Mouse (Mus musculus): ENCODE results near the gene H2afy. TPM values are rescaled to one million over a fixed set of nuclear protein-coding genes. Genes with fewer than 3 reads are reported as not detected.

Gene H2afy
- total and polyA plus RNA-seq, 3 experiments, result 148 to 162 (median 153) TPM

GRCm38 (mm10) chr13:56130544-56130943, 5.6 kb downstream of the H2afy start:
- TF ChIP-seq CHD1 (IDR thresholded peaks at IDR 0.05; ENCODE audit: low read depth, low read length), result no peak
- TF ChIP-seq EP300 (IDR thresholded peaks at IDR 0.05; ENCODE audit: low read length), result no peak
- TF ChIP-seq ZC3H11A (IDR thresholded peaks at IDR 0.05; ENCODE audit: low read depth, low read length), result no peak
- TF ChIP-seq TBP (conservative IDR thresholded peaks at IDR 0.05; ENCODE audit: low read depth, low read length), result no peak
- TF ChIP-seq UBTF (IDR thresholded peaks at IDR 0.05; ENCODE audit: low read depth, low read length), result no peak
- no peak for TF ChIP-seq ETS1 (conservative IDR thresholded peaks at IDR 0.05; ENCODE audit: low read depth, low read length)
- no peak for TF ChIP-seq NELFE (IDR thresholded peaks at IDR 0.05; ENCODE audit: low read depth, low read length)
- no peak for TF ChIP-seq MAX (IDR thresholded peaks at IDR 0.05; ENCODE audit: low read length)
- no peak for TF ChIP-seq ZMIZ1 (IDR thresholded peaks at IDR 0.05; ENCODE audit: low read depth, low read length)
- dilution Hi-C loops (cut with MboI; ENCODE audit: extremely low pct_ligation_motif_present, extremely low pct_unique_long_range_greater_than_20kb, low sequenced_read_pairs), result no loop called here

GRCm38 (mm10) chr13:56129578-56129977, 6.6 kb downstream of the H2afy start:
- Histone ChIP-seq H3K27me3 (replicated peaks) (no peaks in the 10 kb centered on the region), H3K4me2 (ENCODE audit: insufficient read depth, low read depth, poor library complexity, severe bottlenecking) (no peak overlapping the region), H3K4me3 (replicated peaks in 1 of 3; ENCODE audit: low read depth in 2 of 3, low read length in 2 of 3, poor library complexity in 1 of 3) (no peak overlapping the region), H3K36me3 (replicated peaks in 1 of 2; ENCODE audit: control insufficient read depth in 1 of 2, insufficient read depth in 1 of 2, low read length in 1 of 2) (peaks cover 38 to 74% of the 10 kb centered on the region in 2 experiments), H3K79me2 (replicated peaks; ENCODE audit: control insufficient read depth, extremely low read depth, insufficient read depth, poor library complexity, severe bottlenecking) (peaks cover 39% of the 10 kb centered on the region), H3K9ac (ENCODE audit: insufficient read depth, low read depth) (no peak overlapping the region), H3K27ac (ENCODE audit: insufficient read depth, low read depth) (no peak overlapping the region), H3K9me3 (replicated peaks; ENCODE audit: low read length) (no peaks in the 10 kb centered on the region), H3K4me1 (ENCODE audit: control insufficient read depth in 1 of 2, insufficient read depth in 2 of 2) (peaks cover 11 to 37% of the 10 kb centered on the region in 2 experiments)
- dilution Hi-C loops (cut with MboI; ENCODE audit: extremely low pct_ligation_motif_present, extremely low pct_unique_long_range_greater_than_20kb, low sequenced_read_pairs) (no loop called here), in situ Hi-C loops (cut with MboI; ENCODE audit: low pct_ligation_motif_present, low pct_unique_long_range_greater_than_20kb, low sequenced_read_pairs) (no loop called here)
- TF ChIP-seq ELF1 (IDR thresholded peaks at IDR 0.05; ENCODE audit: low read depth, low read length) (no peak), RAD21 (IDR thresholded peaks at IDR 0.05; ENCODE audit: low read depth, low read length) (no peak), ETS1 (conservative IDR thresholded peaks at IDR 0.05; ENCODE audit: low read depth, low read length) (no peak), SIN3A (IDR thresholded peaks at IDR 0.05; ENCODE audit: low read length) (no peak), CHD2 (IDR thresholded peaks at IDR 0.05; ENCODE audit: low read length) (no peak)
- no peak for DNase-seq (ENCODE audit: extremely low read depth)

More at GRCm38 (mm10) chr13:56130544-56130943, 5.6 kb downstream of the H2afy start:
- no peak overlapping the region for H3K4me2 ChIP-seq (ENCODE audit: insufficient read depth, low read depth, poor library complexity, severe bottlenecking)
- H3K36me3 ChIP-seq (replicated peaks in 1 of 2; ENCODE audit: control insufficient read depth in 1 of 2, insufficient read depth in 1 of 2, low read length in 1 of 2), result peaks cover 28 to 65% of the 10 kb centered on the region in 2 experiments
- no peak overlapping the region for H3K4me3 ChIP-seq (replicated peaks in 1 of 3; ENCODE audit: low read depth in 2 of 3, low read length in 2 of 3, poor library complexity in 1 of 3)
- H3K27me3 ChIP-seq (replicated peaks), result no peaks in the 10 kb centered on the region
- H3K27ac ChIP-seq (ENCODE audit: insufficient read depth, low read depth), result no peak overlapping the region
- peaks cover 39% of the 10 kb centered on the region for H3K79me2 ChIP-seq (replicated peaks; ENCODE audit: control insufficient read depth, extremely low read depth, insufficient read depth, poor library complexity, severe bottlenecking)
- DNase-seq (ENCODE audit: extremely low read depth), result no peak
- peaks cover 11 to 37% of the 10 kb centered on the region in 2 experiments for H3K4me1 ChIP-seq (ENCODE audit: control insufficient read depth in 1 of 2, insufficient read depth in 2 of 2)
- no peaks in the 10 kb centered on the region for H3K9me3 ChIP-seq (replicated peaks; ENCODE audit: low read length)
- in situ Hi-C loops (cut with MboI; ENCODE audit: low pct_ligation_motif_present, low pct_unique_long_range_greater_than_20kb, low sequenced_read_pairs), result no loop called here
- no peak overlapping the region for H3K9ac ChIP-seq (ENCODE audit: insufficient read depth, low read depth)

GRCm38 (mm10) chr13:56129014-56129413, 7.1 kb downstream of the H2afy start:
- Histone ChIP-seq H3K27me3 (replicated peaks) (no peaks in the 10 kb centered on the region), H3K27ac (ENCODE audit: insufficient read depth, low read depth) (no peak overlapping the region), H3K9me3 (replicated peaks; ENCODE audit: low read length) (no peaks in the 10 kb centered on the region), H3K79me2 (replicated peaks; ENCODE audit: control insufficient read depth, extremely low read depth, insufficient read depth, poor library complexity, severe bottlenecking) (peaks cover 33% of the 10 kb centered on the region), H3K36me3 (replicated peaks in 1 of 2; ENCODE audit: control insufficient read depth in 1 of 2, insufficient read depth in 1 of 2, low read length in 1 of 2) (peaks cover 44 to 80% of the 10 kb centered on the region in 2 experiments), H3K9ac (ENCODE audit: insufficient read depth, low read depth) (no peak overlapping the region), H3K4me1 (ENCODE audit: control insufficient read depth in 1 of 2, insufficient read depth in 2 of 2) (peaks cover 11 to 36% of the 10 kb centered on the region in 2 experiments), H3K4me2 (ENCODE audit: insufficient read depth, low read depth, poor library complexity, severe bottlenecking) (no peak overlapping the region), H3K4me3 (replicated peaks in 1 of 3; ENCODE audit: low read depth in 2 of 3, low read length in 2 of 3, poor library complexity in 1 of 3) (no peak overlapping the region)
- in situ Hi-C loops (cut with MboI; ENCODE audit: low pct_ligation_motif_present, low pct_unique_long_range_greater_than_20kb, low sequenced_read_pairs) (no loop called here), dilution Hi-C loops (cut with MboI; ENCODE audit: extremely low pct_ligation_motif_present, extremely low pct_unique_long_range_greater_than_20kb, low sequenced_read_pairs) (no loop called here)
- TF ChIP-seq ZC3H11A (IDR thresholded peaks at IDR 0.05; ENCODE audit: low read depth, low read length) (no peak), ZMIZ1 (IDR thresholded peaks at IDR 0.05; ENCODE audit: low read depth, low read length) (no peak), NRF1 (IDR thresholded peaks at IDR 0.05; ENCODE audit: low read depth, low read length) (no peak), SIN3A (IDR thresholded peaks at IDR 0.05; ENCODE audit: low read length) (no peak), MAX (IDR thresholded peaks at IDR 0.05; ENCODE audit: low read length) (no peak), MAFK (IDR thresholded peaks at IDR 0.05; ENCODE audit: insufficient replicate concordance, low read length) (no peak), ZNF384 (IDR thresholded peaks at IDR 0.05; ENCODE audit: low read depth, low read length) (no peak), RCOR1 (conservative IDR thresholded peaks at IDR 0.05; ENCODE audit: low read depth, low read length) (no peak), JUND (conservative IDR thresholded peaks at IDR 0.05; ENCODE audit: low read depth, low read length) (no peak)
- no peak for DNase-seq (ENCODE audit: extremely low read depth)

Measured in CH12.LX (cell line).